Mouse (Mus musculus) kidney, embryonic 14.5 days (tissue): ENCODE measurements around the gene Ankrd42. TPM values are rescaled to one million over a fixed set of nuclear protein-coding genes. Genes with fewer than 3 reads are reported as not detected.

Experiments used
- ATAC-seq: fragments of 200-750 bp; cut with Nextera tagmentation; 2 replicates; pipeline ENCODE4 v1.8.0; 2017; ENCODE audit warnings: moderate number of reproducible peaks, mild to moderate bottlenecking, moderate TSS enrichment, moderate library complexity; ENCODE audit not compliant: low FRiP score, low TSS enrichment
- H3K27ac ChIP-seq: fragments of 300-500 bp; sonication (generic); 2 replicates; pipeline ENCODE4 v1.5.1; 2014; ENCODE audit warnings: low read depth, mild to moderate bottlenecking, low read length, moderate library complexity, mixed read lengths
- H3K27me3 ChIP-seq: fragments of 300-500 bp; sonication (generic); 2 replicates; pipeline ENCODE4 v1.6.1; 2014; ENCODE audit warnings: mild to moderate bottlenecking, low read length; ENCODE audit not compliant: control insufficient read depth, insufficient read depth
- H3K36me3 ChIP-seq: fragments of 300-500 bp; sonication (generic); 2 replicates; pipeline ENCODE4 v1.6.1; 2014; ENCODE audit warnings: low read length, mixed read lengths; ENCODE audit not compliant: control insufficient read depth, insufficient read depth
- H3K4me1 ChIP-seq: fragments of 300-500 bp; sonication (generic); 2 replicates; pipeline ENCODE4 v1.6.1; 2014; ENCODE audit warnings: low read length, mixed read lengths; ENCODE audit not compliant: control insufficient read depth, insufficient read depth
- H3K4me2 ChIP-seq: fragments of 300-500 bp; sonication (generic); replicated peaks from 2 replicates; pipeline ENCODE4 v1.6.1; 2014; ENCODE audit warnings: low read depth, mild to moderate bottlenecking, low read length
- H3K4me3 ChIP-seq: fragments of 300-500 bp; sonication (generic); 2 replicates; pipeline ENCODE4 v1.5.1; 2014; ENCODE audit warnings: mild to moderate bottlenecking, low read length
- H3K9ac ChIP-seq: fragments of 300-500 bp; sonication (generic); 2 replicates; pipeline ENCODE4 v1.6.1; 2014; ENCODE audit warnings: low read depth, mild to moderate bottlenecking, low read length, moderate library complexity
- H3K9me3 ChIP-seq: fragments of 300-500 bp; sonication (generic); 2 replicates; pipeline ENCODE4 v1.6.1; 2016; ENCODE audit warnings: low read length; ENCODE audit not compliant: control insufficient read depth
- WGBS: fragments of 180-500 bp; shearing (Covaris S2); extraction: QIAGEN DNeasy Blood & Tissue Kit; methylation state at CpG from one replicate; pipeline ENCODE4 v1.1.7; 2014; 5-methylcytosine and 5-hydroxymethylcytosine counted together
- polyA plus RNA-seq: library from polyadenylated mRNA; unstranded; fragments of >200 nt; fragmentation: Nextera tagmentation; extraction: Ambion mirVana; gene quantifications from 2 replicates; pipeline ENCODE4 v1.2.1, GENCODE M21; 2014

Ankrd42 gene
- polyA plus RNA-seq, 1 experiment from 2014 or later, result 6.6 TPM

DNA sequence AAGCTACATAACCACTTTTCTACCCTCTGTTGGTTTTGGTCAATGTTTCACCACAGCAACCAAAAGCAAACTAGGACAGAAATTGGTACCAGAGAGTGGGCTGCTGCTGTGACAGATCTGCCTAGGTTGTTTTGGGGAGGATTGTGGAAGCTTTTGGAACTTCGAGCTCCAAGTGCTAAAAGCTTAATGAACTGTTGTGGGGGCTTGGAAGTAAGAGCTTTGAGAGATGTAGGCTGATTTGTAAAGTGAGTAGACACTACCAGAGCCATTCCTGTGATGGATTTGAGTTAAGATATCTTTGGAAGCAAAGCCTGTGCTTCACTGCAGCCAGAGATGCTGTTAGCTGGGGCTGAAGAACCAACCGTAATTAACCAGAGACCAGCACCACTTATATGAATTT lies 46.1 kb downstream of the Ankrd42 start:
- H3K36me3 ChIP-seq, result no peaks in the 10 kb centered on the region
- no peaks in the 10 kb centered on the region for H3K9me3 ChIP-seq
- H3K27ac ChIP-seq, result no peak overlapping the region
- no peak for ATAC-seq
- H3K4me1 ChIP-seq, result no peaks in the 10 kb centered on the region
- no peak overlapping the region for H3K4me2 ChIP-seq
- 80% methylated on average over 2 of the region's 2 CpGs for WGBS
- no peaks in the 10 kb centered on the region for H3K27me3 ChIP-seq
- H3K9ac ChIP-seq, result no peak overlapping the region
- H3K4me3 ChIP-seq, result no peak overlapping the region

DNA sequence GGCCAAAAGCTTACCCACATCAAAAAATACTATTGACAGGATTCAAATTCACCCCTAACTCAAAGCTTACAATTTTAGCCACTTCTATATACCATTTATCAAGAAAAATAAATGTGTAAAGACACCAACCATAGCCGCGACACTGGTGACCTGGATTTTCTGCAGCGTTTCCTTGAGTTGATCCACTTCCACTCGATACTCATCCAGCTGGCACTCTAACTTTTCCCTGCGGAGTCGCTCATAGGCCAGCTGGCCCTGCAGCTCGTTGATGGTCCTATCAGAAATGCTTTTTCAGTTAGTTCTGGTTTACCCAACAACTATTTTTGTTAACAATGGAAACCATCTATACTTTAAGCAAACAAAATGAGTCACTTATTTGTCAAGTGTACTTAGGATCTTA lies 47.0 kb downstream of the Ankrd42 start:
- no peaks in the 10 kb centered on the region for H3K36me3 ChIP-seq
- no peaks in the 10 kb centered on the region for H3K9me3 ChIP-seq
- no peak overlapping the region for H3K4me3 ChIP-seq
- no peaks in the 10 kb centered on the region for H3K27me3 ChIP-seq
- no peak for ATAC-seq
- H3K4me1 ChIP-seq, result no peaks in the 10 kb centered on the region
- WGBS, result 85% methylated on average over 7 of the region's 7 CpGs
- no peak overlapping the region for H3K9ac ChIP-seq
- H3K4me2 ChIP-seq, result no peak overlapping the region
- no peak overlapping the region for H3K27ac ChIP-seq

DNA sequence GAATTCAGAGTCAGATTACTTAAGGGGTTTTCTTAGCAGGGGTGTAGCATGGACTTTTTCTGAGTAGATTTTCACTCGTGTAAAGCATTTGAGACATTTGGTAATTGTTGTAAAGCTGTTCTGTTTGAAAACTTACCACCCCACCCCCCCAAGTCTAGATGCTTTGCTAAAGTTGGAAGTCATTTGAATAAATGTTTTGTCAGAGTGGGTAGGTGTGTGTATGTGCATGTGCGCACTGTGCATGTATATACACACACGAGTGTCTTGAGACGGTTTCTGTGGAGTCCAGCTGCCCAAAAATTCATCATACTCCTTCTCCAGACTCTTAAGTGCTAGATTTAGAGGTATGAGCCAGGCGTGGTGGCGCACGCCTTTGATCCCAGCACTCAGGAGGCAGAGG lies 53.4 kb downstream of the Ankrd42 start:
- ATAC-seq, result no peak
- WGBS, result 92% methylated on average over 7 of the region's 7 CpGs
- H3K9ac ChIP-seq, result no peak overlapping the region
- no peak overlapping the region for H3K27ac ChIP-seq
- no peak overlapping the region for H3K4me2 ChIP-seq
- no peak overlapping the region for H3K4me3 ChIP-seq
- H3K4me1 ChIP-seq, result no peaks in the 10 kb centered on the region
- peaks cover 10% of the 10 kb centered on the region for H3K36me3 ChIP-seq
- H3K27me3 ChIP-seq, result no peaks in the 10 kb centered on the region
- H3K9me3 ChIP-seq, result no peaks in the 10 kb centered on the region

DNA sequence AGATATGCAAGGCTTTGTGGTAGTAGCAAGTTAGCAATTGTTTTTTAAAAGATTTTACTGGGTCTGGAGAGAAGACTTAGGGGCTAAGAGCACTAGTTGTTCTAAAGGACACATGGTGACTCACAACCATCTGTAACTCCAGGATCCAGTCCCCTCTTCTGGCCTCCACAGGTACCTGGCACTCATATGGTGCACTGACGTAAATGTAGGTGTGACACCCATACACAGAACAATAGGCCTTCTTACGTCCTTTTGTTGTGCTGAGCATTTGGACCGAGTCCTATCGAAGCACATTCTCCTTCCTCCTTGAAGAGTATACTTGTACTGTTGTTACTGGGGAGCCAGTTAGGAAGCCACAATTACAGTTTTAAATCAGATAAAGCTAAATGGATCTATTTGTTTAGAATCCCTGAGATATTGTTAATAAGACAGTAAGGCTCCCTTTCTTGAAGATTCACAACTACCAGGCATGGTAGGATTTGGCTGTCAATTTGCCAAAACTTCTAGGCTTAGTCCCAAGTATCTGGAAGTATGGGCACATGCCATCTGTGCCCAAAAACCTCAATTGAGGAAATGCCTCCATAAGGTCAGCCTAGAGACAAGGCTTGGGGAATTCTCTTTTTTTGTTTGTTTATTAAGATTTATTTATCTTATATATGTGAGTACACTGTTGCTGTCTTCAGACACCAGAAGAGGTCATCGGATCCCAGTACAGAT lies 56.3 kb downstream of the Ankrd42 start:
- Histone ChIP-seq H3K27ac (no peak overlapping the region), H3K36me3 (peaks cover 17% of the 10 kb centered on the region), H3K4me2 (no peak overlapping the region), H3K4me3 (no peak overlapping the region), H3K9ac (no peak overlapping the region), H3K27me3 (no peaks in the 10 kb centered on the region), H3K4me1 (no peaks in the 10 kb centered on the region), H3K9me3 (no peaks in the 10 kb centered on the region)
- WGBS, result 89% methylated on average over 5 of the region's 5 CpGs
- no peak for ATAC-seq

DNA sequence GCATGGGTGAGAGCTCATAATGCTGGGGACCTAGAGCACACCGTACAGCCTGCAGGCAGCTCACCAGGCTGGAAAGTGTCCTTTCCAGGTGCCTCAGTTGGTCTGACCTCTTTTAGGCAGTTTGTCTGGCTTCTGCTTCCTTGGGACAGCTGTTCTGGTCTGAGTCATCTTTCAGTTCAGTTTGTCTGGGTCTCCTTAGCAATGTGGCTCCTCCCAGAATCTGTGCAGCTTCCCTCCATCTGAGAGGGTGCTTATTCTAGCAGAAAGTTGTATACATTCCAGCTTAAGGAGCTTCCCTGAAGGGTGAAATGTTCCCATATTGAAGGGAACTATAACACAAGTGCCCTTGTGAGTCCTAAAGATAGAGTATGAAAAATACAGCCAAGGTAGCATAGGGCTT lies 70.2 kb downstream of the Ankrd42 start:
- 87% methylated on average over 1 of the region's 1 CpGs for WGBS
- Histone ChIP-seq H3K4me2 (no peak overlapping the region), H3K4me3 (no peak overlapping the region), H3K9ac (no peak overlapping the region), H3K4me1 (no peaks in the 10 kb centered on the region), H3K9me3 (no peaks in the 10 kb centered on the region), H3K27ac (no peak overlapping the region), H3K27me3 (no peaks in the 10 kb centered on the region), H3K36me3 (peaks cover 11% of the 10 kb centered on the region; the same call in 1 of the 2 replicates)
- ATAC-seq, result no peak

DNA sequence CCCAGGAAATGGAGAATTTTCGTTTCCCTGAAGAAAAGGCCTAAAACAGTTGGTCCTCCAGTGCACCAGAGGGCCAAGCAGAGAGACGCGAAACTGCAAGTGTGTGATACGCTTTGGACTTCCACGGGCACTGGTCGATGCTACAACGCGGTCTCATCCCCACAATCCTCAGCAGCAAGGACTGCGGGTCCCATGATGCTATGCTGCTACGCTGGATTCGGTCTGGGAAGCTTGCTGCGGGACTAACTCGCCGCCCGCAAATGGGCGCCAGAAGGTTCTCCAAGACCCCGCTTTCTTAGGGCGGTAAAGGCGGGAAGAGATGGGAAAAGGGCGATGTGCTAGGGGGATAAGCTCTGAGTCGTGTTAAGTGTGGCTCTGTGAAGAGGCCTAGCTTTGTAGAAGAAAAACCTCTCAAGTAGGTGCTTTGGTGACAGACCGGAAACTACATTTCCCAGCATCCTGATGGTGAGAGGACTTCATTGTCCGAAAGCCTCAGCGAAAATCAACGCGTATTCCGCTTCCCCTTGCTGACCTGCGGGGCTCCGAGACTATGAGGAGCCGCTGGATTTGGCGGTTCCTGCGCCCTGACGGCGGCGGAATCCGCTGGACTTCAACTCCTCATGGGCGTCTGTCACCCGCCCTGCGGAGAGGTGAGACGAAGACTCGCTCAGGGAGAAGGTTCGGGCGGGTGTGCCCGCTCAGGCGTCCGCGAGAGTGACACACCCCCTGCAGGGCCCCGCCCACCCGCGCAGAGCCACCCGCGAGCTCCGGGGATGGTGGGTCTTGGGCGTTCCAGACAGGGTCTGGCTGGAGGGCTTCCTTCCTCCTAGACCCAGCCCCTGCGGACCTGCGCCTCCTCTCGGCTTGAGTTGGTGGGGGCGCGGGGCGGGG lies 75.7 kb downstream of the Ankrd42 start, which contains the start of gene Ccdc90b:
Ccdc90b (plus strand) TSS at position 164 of the 891 bp plus-strand sequence.
- under 1% methylated on average over 60 of the region's 60 CpGs for WGBS
- ATAC-seq, result peak; percentile 98

DNA sequence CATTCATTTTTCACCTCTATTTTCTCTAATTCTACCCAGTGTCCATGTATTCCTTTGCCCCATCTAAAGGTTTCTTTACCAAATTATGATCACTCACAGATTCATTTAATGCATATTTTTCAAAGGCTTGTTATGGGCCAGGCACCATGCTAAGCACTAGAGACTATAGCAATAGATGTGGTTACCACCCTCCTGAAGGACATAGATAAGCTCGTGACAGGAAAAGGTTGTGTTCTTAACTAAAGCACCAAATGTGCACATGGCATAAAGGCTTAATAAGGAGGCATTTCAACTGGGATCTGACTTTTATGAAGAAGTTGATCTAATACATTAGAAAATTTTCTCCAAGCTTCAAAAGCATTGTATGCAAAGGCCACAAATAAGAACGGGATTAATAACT lies 78.2 kb downstream of the Ankrd42 start:
- WGBS, result 89% methylated on average over 2 of the region's 2 CpGs
- no peak overlapping the region for H3K4me2 ChIP-seq
- no peaks in the 10 kb centered on the region for H3K4me1 ChIP-seq
- no peak overlapping the region for H3K9ac ChIP-seq
- no peaks in the 10 kb centered on the region for H3K27me3 ChIP-seq
- ATAC-seq, result no peak
- H3K9me3 ChIP-seq, result no peaks in the 10 kb centered on the region
- no peaks in the 10 kb centered on the region for H3K36me3 ChIP-seq
- no peak overlapping the region for H3K4me3 ChIP-seq
- no peak overlapping the region for H3K27ac ChIP-seq

More for the DNA sequence above, 75.7 kb downstream of the Ankrd42 start, which contains the start of gene Ccdc90b:
- Histone ChIP-seq H3K4me3 (peak within 1 kb of the TSS; percentile 75), H3K4me1 (no peaks in the 10 kb centered on the region), H3K9me3 (no peaks in the 10 kb centered on the region), H3K27ac (peak within 1 kb of the TSS; percentile 93), H3K9ac (peak within 1 kb of the TSS; percentile 67), H3K4me2 (peak within 1 kb of the TSS; percentile 51), H3K27me3 (no peaks in the 10 kb centered on the region), H3K36me3 (peaks cover 3% of the 10 kb centered on the region; the same call in 1 of the 2 replicates)

DNA sequence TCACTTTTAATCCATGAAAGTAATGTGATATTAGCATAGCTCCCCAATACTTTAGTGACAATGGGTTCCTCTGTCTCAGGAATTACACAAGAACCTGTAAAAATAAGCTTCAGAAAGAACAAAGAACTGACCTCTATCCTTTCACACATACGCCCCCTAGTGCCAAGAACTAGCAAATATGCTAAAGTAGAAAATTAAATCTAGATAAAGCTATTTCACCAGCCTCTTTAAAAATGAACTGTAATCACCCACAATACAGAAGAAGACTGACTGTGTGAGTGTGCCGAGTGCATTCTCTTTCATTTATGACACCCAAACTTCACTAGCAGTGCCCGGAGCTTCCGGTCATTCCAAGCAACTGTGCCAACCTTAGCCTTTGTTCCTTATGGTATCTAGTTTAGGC lies 86.0 kb downstream of the Ankrd42 start:
- H3K4me2 ChIP-seq, result no peak overlapping the region
- no peak overlapping the region for H3K9ac ChIP-seq
- ATAC-seq, result no peak; the same call in 1 of the 2 replicates
- H3K9me3 ChIP-seq, result no peaks in the 10 kb centered on the region
- H3K27me3 ChIP-seq, result no peaks in the 10 kb centered on the region
- no peaks in the 10 kb centered on the region for H3K4me1 ChIP-seq
- H3K27ac ChIP-seq, result no peak overlapping the region
- WGBS, result 61% methylated on average over 4 of the region's 4 CpGs
- H3K4me3 ChIP-seq, result no peak overlapping the region
- no peaks in the 10 kb centered on the region for H3K36me3 ChIP-seq
